Mouse (Mus musculus): ENCODE data around the gene Neurog3.

- no peak for TF ChIP-seq CTCF (IDR thresholded peaks at IDR 0.05)
- no peak for TF ChIP-seq POLR2A (IDR thresholded peaks at IDR 0.05; ENCODE audit: insufficient read depth, low read depth, low read length)
Measured at GRCm38 (mm10) chr10:62182471-62183014, 49.7 kb downstream of the Neurog3 start.
